Mouse (Mus musculus): ENCODE data around the gene Eef1e1. TPM values are rescaled to one million over a fixed set of nuclear protein-coding genes. Genes with fewer than 3 reads are reported as not detected.
"Not testable (repeated sequence)": the region's sequence is repeated elsewhere in the genome, so short reads cannot be mapped to it uniquely, and the experiment has no call there.

Eef1e1 gene
- polyA plus RNA-seq, 1 experiment from 2014 or later, result 63.9 TPM

DNA sequence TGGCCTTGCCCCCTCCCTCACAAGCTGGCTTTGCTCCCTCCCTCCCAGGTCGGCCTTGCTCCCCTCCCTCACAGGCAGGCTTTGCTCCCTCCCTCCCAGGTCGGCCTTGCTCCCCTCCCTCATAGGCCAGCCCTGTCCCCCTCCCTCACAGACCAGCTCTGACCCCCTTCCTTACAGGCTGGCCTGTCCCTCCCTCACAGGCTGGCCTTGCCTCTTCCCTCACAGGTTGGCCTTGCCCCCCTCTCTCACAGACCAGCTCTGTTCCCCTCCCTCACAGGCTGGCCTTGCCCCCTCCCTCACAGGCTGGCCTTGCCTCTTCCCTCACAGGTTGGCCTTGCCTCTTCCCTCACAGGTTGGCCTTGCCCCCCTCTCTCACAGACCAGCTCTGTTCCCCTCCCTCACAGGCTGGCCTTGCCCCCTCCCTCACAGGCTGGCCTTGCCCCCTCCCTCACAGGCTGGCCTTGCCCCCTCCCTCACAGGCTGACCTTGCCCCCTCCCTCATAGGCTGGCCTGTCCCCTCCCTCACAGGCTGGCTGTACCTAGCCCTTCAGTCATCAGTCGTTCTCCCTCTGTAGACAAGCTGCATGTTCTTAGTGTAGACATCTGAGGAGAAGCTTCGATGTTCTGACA, 40.7 kb downstream of the Eef1e1 start:
- WGBS, result 75% methylated on average over 4 of the region's 4 CpGs
- H3K9ac ChIP-seq (replicated peaks), result not testable (repeated sequence)

GRCm38 (mm10) chr13:38616887-38617286, 42.0 kb downstream of the Eef1e1 start:
- Histone ChIP-seq H3K36me3 (peaks cover 8% of the 10 kb centered on the region), H3K4me3 (no peak overlapping the region), H3K4me2 (replicated peaks) (no peak overlapping the region), H3K4me1 (no peaks in the 10 kb centered on the region), H3K9me3 (no peaks in the 10 kb centered on the region), H3K9ac (replicated peaks) (no peak overlapping the region), H3K27ac (replicated peaks) (no peak overlapping the region), H3K27me3 (no peaks in the 10 kb centered on the region)
- ATAC-seq (ENCODE audit: low FRiP score, low read depth), result no peak
- 92% methylated on average over 4 of the region's 4 CpGs for WGBS

More for the DNA sequence above, 40.7 kb downstream of the Eef1e1 start:
- not testable (repeated sequence) for H3K9me3 ChIP-seq; H3K27ac ChIP-seq (replicated peaks); H3K4me2 ChIP-seq (replicated peaks); H3K36me3 ChIP-seq; H3K4me3 ChIP-seq; ATAC-seq (ENCODE audit: low FRiP score, low read depth); H3K4me1 ChIP-seq; H3K27me3 ChIP-seq

- no peak overlapping the region for H3K27ac ChIP-seq (replicated peaks)
- no peak overlapping the region for H3K9ac ChIP-seq (replicated peaks)
- no peaks in the 10 kb centered on the region for H3K4me1 ChIP-seq
- 93% methylated on average over 5 of the region's 5 CpGs for WGBS
- no peak overlapping the region for H3K4me3 ChIP-seq
- H3K9me3 ChIP-seq, result no peaks in the 10 kb centered on the region
- H3K36me3 ChIP-seq, result peaks cover 11% of the 10 kb centered on the region
- H3K27me3 ChIP-seq, result no peaks in the 10 kb centered on the region
- ATAC-seq (ENCODE audit: low FRiP score, low read depth), result no peak
- no peak overlapping the region for H3K4me2 ChIP-seq (replicated peaks)
Measured at GRCm38 (mm10) chr13:38615656-38616055, 43.2 kb downstream of the Eef1e1 start.

GRCm38 (mm10) chr13:38614298-38614697, 44.6 kb downstream of the Eef1e1 start:
- peaks cover 19% of the 10 kb centered on the region for H3K36me3 ChIP-seq
- 82% methylated on average over 5 of the region's 5 CpGs for WGBS
- H3K9ac ChIP-seq (replicated peaks), result no peak overlapping the region
- ATAC-seq (ENCODE audit: low FRiP score, low read depth), result no peak
- H3K4me1 ChIP-seq, result no peaks in the 10 kb centered on the region
- H3K4me3 ChIP-seq, result no peak overlapping the region
- no peak overlapping the region for H3K4me2 ChIP-seq (replicated peaks)
- H3K9me3 ChIP-seq, result no peaks in the 10 kb centered on the region
- H3K27ac ChIP-seq (replicated peaks), result no peak overlapping the region
- no peaks in the 10 kb centered on the region for H3K27me3 ChIP-seq

GRCm38 (mm10) chr13:38613583-38613982, 45.3 kb downstream of the Eef1e1 start:
- WGBS, result 91% methylated on average over 8 of the region's 8 CpGs
- ATAC-seq (ENCODE audit: low FRiP score, low read depth), result no peak
- peaks cover 19% of the 10 kb centered on the region for H3K36me3 ChIP-seq

DNA sequence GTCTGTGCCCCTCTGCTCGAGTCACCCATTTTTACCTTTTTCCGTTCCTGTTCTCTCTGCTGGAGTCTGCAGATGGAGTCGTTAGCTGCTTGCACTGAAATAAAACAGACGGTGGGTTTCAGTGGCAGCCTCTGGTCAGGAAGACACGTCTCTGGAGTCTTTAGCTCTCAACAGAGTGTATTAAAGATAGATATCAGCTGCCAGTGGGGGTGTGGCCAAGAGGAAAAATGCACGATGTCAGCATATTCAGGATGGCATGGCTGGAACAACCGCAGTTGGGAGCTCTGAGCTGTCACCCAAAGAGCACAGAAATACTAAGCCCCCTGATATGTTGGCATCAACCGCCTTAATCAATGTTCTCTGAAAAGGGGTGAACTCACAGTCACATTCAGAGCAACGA, 46.2 kb downstream of the Eef1e1 start:
- Histone ChIP-seq H3K27ac (replicated peaks) (no peak overlapping the region), H3K4me1 (no peaks in the 10 kb centered on the region), H3K4me2 (replicated peaks) (no peak overlapping the region), H3K27me3 (no peaks in the 10 kb centered on the region), H3K4me3 (no peak overlapping the region), H3K9ac (replicated peaks) (no peak overlapping the region), H3K9me3 (no peaks in the 10 kb centered on the region), H3K36me3 (peaks cover 19% of the 10 kb centered on the region)
- ATAC-seq (ENCODE audit: low FRiP score, low read depth), result no peak
- WGBS, result 94% methylated on average over 9 of the region's 9 CpGs

More at GRCm38 (mm10) chr13:38613583-38613982, 45.3 kb downstream of the Eef1e1 start:
- Histone ChIP-seq H3K9ac (replicated peaks) (no peak overlapping the region), H3K27ac (replicated peaks) (no peak overlapping the region), H3K4me2 (replicated peaks) (no peak overlapping the region), H3K4me1 (no peaks in the 10 kb centered on the region), H3K4me3 (no peak overlapping the region), H3K27me3 (no peaks in the 10 kb centered on the region), H3K9me3 (no peaks in the 10 kb centered on the region)

DNA sequence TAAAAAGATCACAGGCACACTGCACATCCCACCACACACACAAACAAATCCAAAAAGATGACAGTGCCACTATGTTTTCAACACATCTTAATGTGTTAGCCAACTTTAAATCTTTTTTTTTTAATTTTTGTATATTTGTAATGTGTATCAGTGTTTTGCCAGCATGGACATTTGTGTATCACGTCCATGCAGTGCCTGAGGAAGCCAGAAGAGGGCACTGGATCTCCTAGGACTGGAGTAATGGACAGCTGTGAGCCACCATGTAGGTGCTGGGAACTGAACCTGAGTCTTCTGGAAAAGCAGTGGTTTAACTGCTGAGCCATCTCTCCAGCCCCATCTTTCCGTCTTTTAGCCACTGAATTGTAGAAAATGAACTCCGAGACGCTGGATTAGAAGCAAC, 46.7 kb downstream of the Eef1e1 start:
- Histone ChIP-seq H3K36me3 (peaks cover 19% of the 10 kb centered on the region), H3K9ac (replicated peaks) (no peak overlapping the region), H3K27me3 (no peaks in the 10 kb centered on the region), H3K9me3 (no peaks in the 10 kb centered on the region), H3K4me3 (no peak overlapping the region), H3K4me2 (replicated peaks) (no peak overlapping the region), H3K4me1 (no peaks in the 10 kb centered on the region), H3K27ac (replicated peaks) (no peak overlapping the region)
- WGBS, result 93% methylated on average over 4 of the region's 4 CpGs
- no peak for ATAC-seq (ENCODE audit: low FRiP score, low read depth)

DNA sequence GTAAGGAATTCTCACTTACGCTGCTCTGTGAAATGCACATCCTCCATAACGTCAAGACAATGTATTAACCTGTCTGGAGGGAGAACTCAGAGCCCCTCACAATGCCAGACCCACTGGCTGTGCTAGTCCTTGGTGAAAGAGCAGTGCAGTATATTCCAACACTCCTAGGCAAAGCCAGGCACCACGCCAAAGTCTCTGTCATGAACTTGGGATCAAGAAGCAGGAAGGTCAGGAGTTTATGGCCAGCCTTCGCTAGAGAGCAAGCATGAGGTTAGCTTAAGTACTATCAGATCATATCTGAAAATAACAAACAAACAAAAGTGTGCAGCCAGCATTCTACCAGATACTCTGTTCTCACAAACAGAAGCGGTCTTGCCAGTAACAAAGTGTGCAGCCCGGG, 48.5 kb downstream of the Eef1e1 start:
- no peaks in the 10 kb centered on the region for H3K27me3 ChIP-seq
- H3K9ac ChIP-seq (replicated peaks), result no peak overlapping the region
- 90% methylated on average over 6 of the region's 6 CpGs for WGBS
- H3K27ac ChIP-seq (replicated peaks), result no peak overlapping the region
- H3K36me3 ChIP-seq, result peaks cover 19% of the 10 kb centered on the region
- H3K4me2 ChIP-seq (replicated peaks), result no peak overlapping the region
- no peak overlapping the region for H3K4me3 ChIP-seq
- no peaks in the 10 kb centered on the region for H3K4me1 ChIP-seq
- no peak for ATAC-seq (ENCODE audit: low FRiP score, low read depth)
- no peaks in the 10 kb centered on the region for H3K9me3 ChIP-seq

- no peaks in the 10 kb centered on the region for H3K4me1 ChIP-seq
- H3K36me3 ChIP-seq, result peaks cover 24% of the 10 kb centered on the region
- no peaks in the 10 kb centered on the region for H3K27me3 ChIP-seq
- H3K9me3 ChIP-seq, result no peaks in the 10 kb centered on the region
- H3K4me3 ChIP-seq, result no peak overlapping the region
- WGBS, result 92% methylated on average over 6 of the region's 6 CpGs
- ATAC-seq (ENCODE audit: low FRiP score, low read depth), result no peak
- H3K9ac ChIP-seq (replicated peaks), result no peak overlapping the region
- H3K27ac ChIP-seq (replicated peaks), result no peak overlapping the region
- no peak overlapping the region for H3K4me2 ChIP-seq (replicated peaks)
Measured at GRCm38 (mm10) chr13:38607130-38607529, 51.7 kb downstream of the Eef1e1 start.

DNA sequence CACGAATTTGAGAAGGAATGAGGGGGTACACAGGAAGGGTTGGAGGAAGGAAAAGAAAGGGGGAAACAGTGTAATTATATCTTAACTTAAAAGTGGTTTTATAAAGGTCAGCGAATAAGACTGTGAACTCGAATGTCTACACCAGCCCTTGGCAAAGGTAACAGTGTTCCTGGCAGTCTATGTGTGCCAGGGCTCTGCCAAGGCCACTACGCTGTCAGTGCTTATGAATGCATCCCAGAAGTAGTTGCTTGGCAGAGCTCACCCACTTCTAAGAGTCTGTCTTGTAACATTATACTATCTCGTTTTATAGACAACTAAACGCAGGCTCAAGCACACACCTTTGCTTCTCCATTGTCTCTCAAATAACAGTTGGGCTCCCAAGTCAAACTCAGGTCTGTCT, 53.5 kb downstream of the Eef1e1 start:
- no peak overlapping the region for H3K4me2 ChIP-seq (replicated peaks)
- H3K36me3 ChIP-seq, result peaks cover 20% of the 10 kb centered on the region
- no peak overlapping the region for H3K9ac ChIP-seq (replicated peaks)
- H3K9me3 ChIP-seq, result no peaks in the 10 kb centered on the region
- ATAC-seq (ENCODE audit: low FRiP score, low read depth), result no peak
- H3K4me1 ChIP-seq, result no peaks in the 10 kb centered on the region
- no peak overlapping the region for H3K27ac ChIP-seq (replicated peaks)
- 88% methylated on average over 6 of the region's 6 CpGs for WGBS
- H3K27me3 ChIP-seq, result no peaks in the 10 kb centered on the region
- H3K4me3 ChIP-seq, result no peak overlapping the region

- Histone ChIP-seq H3K4me1 (no peaks in the 10 kb centered on the region), H3K9ac (replicated peaks) (no peak overlapping the region), H3K36me3 (peaks cover 15% of the 10 kb centered on the region; the same call in 1 of the 2 replicates), H3K4me3 (no peak overlapping the region), H3K9me3 (no peaks in the 10 kb centered on the region), H3K27me3 (no peaks in the 10 kb centered on the region), H3K27ac (replicated peaks) (no peak overlapping the region), H3K4me2 (replicated peaks) (no peak overlapping the region)
- ATAC-seq (ENCODE audit: low FRiP score, low read depth), result no peak
- WGBS, result 93% methylated on average over 13 of the region's 13 CpGs
Measured at GRCm38 (mm10) chr13:38602966-38603365, 55.9 kb downstream of the Eef1e1 start.

DNA sequence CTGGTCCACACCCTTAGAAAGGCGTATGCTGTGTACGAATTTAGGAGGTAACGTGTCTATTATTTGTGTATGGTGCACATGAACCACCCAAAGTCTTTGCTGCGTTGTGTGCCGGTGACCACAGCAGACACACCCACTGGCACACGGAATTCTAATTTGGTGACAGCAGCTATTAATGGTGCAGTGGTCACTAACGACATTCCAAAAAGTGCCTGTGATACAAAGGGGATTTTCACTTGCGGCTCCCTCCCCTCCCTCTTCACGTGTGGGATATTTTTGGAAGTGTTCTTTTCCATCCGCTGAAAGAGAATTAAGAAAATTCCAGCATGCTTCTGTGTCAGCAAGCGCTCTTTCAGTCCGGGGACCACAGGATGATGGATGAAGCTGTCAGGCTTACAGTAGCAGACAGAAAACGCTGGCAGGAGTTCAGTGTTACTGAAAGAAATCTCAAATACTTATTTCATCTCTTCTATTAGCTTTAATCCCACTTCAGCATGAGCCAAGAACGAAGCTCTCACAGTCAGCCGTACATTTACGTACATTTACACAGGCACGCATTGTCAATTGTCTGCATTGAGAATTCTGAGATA, 56.5 kb downstream of the Eef1e1 start:
- no peak overlapping the region for H3K4me2 ChIP-seq (replicated peaks)
- no peak overlapping the region for H3K9ac ChIP-seq (replicated peaks)
- no peaks in the 10 kb centered on the region for H3K9me3 ChIP-seq
- H3K27me3 ChIP-seq, result no peaks in the 10 kb centered on the region
- H3K4me1 ChIP-seq, result no peaks in the 10 kb centered on the region
- H3K27ac ChIP-seq (replicated peaks), result no peak overlapping the region
- no peak for ATAC-seq (ENCODE audit: low FRiP score, low read depth)
- peaks cover 15% of the 10 kb centered on the region; the same call in 1 of the 2 replicates for H3K36me3 ChIP-seq
- WGBS, result 89% methylated on average over 17 of the region's 17 CpGs
- no peak overlapping the region for H3K4me3 ChIP-seq

DNA sequence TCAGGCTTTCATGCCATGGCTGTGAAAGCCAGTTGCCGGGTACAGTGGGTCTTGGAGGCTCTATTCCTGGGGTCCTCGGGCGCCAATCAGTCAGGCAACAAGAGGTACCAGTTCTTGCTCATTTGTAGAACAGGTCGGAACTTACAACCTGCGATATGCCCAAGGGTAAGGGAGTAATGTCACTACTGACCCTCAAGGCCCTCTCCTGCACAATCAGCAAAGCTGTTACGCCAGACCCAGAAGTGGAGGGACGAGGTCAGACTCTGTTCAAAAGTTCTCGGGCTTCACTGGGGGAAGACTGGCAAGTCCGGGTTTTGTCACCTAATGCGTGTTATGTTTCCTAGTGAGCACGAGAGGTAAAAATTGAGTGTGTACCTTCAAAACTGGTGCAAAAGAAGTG, 58.0 kb downstream of the Eef1e1 start:
- Histone ChIP-seq H3K9me3 (no peaks in the 10 kb centered on the region), H3K27ac (replicated peaks) (no peak overlapping the region), H3K4me3 (no peak overlapping the region), H3K27me3 (no peaks in the 10 kb centered on the region), H3K36me3 (peaks cover 15% of the 10 kb centered on the region; the same call in 1 of the 2 replicates), H3K9ac (replicated peaks) (no peak overlapping the region), H3K4me2 (replicated peaks) (no peak overlapping the region), H3K4me1 (no peaks in the 10 kb centered on the region)
- WGBS, result 92% methylated on average over 11 of the region's 11 CpGs
- ATAC-seq (ENCODE audit: low FRiP score, low read depth), result no peak
